Mouse (Mus musculus): ENCODE data around the gene Akap7.

- TF ChIP-seq POLR2A (IDR thresholded peaks at IDR 0.05; ENCODE audit: borderline replicate concordance, extremely low read depth, low read depth, low read length) (no peak), CTCF (IDR thresholded peaks at IDR 0.05; ENCODE audit: insufficient read depth, low read length) (no peak)
Observed at GRCm38 (mm10) chr10:25133581-25133980, 174.1 kb downstream of the Akap7 start.

Data from lung, adult 2 months (tissue).